Mouse (Mus musculus) fibroblast of lung, adult 2 months (primary cell): ENCODE measurements at regions not wholly inside any gene's neighbourhood (a gene's known extent, or its start where the extent isn't known, plus 50 kb on each side); places are given as distances from the start of the nearest gene placed in this dataset.
"Not testable (repeated sequence)": the region's sequence is repeated elsewhere in the genome, so short reads cannot be mapped to it uniquely, and the experiment has no call there.

ENCODE experiments used
- DNase-seq: peaks from one replicate; pipeline ENCODE4 v3.0.0-alpha.2; 2011; ENCODE audit warnings: low read depth

- no peak for DNase-seq
Measured at GRCm38 (mm10) chr12:15115556-15115955, 701.2 kb downstream of the Trib2 start.

DNA sequence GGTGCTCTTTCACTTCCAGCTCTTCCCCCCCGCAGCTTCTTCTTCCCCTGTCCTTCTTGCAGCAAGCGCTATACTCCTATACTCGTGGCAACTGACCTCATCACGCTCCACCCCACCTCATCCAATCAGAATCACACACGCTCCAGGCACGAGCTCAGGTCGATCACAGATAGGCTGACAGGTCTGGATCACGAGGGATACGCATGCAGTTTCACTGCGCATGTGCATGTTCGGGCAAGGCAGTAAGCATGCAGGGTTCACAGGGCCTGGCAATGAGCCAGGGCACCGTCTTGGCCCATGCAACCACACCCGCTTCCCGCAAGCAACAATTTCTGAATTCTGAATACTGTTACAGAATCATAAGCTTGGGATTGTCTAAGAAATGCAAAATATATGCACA, 701.9 kb downstream of the Trib2 start:
- no peak for DNase-seq

DNA sequence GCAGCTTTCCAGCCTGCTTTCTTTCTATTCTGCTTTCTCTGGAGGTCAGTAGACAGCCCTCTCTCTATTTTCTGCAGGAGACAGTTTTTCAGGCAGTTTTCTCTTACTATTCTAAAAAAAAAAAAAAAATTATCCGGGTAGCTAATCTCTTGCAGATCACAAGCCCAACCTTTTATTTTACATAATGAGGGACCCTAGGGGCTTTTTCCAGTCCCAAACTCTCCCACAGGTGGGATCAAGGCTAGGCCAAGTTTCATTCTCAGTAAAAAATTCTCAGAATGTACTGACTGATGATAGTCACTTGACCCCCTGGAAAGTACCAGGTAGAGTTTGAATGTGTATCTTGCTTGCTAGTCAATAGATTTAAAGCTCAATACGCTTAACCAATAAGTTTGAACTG, 705.7 kb downstream of the Trib2 start:
- no peak for DNase-seq

GRCm38 (mm10) chr12:15104876-15105275, 711.8 kb downstream of the Trib2 start:
- no peak for DNase-seq

DNA sequence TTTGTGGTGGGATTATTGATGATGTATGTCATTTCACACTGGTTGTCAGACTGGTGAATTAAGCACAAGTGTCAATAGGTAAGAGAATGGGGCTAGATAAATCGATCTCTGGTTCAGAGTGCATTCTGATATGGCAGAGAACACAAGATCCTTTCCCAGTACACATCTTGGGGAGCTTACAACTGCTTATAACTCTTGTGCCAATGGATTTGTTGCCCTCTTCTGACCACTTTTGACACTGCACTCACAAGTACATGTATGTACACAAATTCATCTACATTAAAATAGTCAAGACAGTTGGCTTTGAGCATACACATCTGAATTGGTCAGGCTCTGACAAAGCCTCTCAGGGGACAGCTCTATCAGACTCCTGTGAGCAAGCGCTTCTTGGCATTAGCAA, 738.1 kb downstream of the Trib2 start:
- peak; percentile 4 for DNase-seq

GRCm38 (mm10) chr12:15064351-15064750, 752.4 kb downstream of the Trib2 start:
- DNase-seq: no peak

GRCm38 (mm10) chr12:15051387-15051786, 765.3 kb downstream of the Trib2 start:
- DNase-seq: no peak

DNA sequence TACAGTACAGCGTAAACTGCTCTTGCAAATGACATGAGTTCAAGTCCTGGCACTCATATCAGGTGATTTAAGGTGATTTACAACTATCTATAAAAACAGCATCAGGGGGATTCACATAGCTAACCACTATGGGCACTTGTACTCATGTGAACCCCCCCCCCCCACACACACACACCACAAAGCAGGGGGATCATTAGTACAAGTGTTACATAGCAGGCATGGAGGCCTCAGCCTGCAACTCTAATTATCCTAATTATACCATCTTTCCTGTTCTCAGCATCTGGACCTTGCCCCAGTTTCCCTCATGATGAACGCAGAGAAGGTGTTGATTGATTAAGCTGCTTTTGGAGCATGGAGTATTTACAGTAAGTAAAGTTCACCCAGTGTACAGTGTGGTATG, 773.5 kb downstream of the Trib2 start:
- no peak for DNase-seq

GRCm38 (mm10) chr12:15011091-15011490, 805.6 kb downstream of the Trib2 start:
- DNase-seq: no peak

DNA sequence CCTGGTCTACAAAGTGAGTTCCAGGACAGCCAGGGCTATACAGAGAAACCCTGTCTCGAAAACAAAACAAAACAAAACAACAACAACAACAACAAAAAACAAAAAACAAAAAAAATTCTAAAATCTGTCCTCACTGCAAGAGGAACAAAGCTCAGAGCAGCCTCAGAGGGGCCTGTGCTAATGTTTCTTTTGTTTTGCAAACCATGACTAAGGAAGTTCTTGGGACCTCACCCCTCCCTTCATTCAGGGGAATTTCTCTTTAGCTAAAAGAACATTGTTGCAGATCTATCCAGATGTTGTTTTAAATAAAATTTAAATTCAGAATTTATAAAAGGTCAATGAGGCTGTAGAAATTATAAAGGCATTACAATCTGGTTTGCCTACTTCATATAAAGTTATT, 814.3 kb downstream of the Trib2 start:
- not testable (repeated sequence) for DNase-seq
